Mouse (Mus musculus) heart, adult 8-10 months (tissue): ENCODE data around the gene Usf1. TPM values are rescaled to one million over a fixed set of nuclear protein-coding genes. Genes with fewer than 3 reads are reported as not detected.

Experiments
- DNase-seq: peaks from one replicate; pipeline ENCODE4 v3.0.0; 2022; ENCODE audit warnings: low spot score
- total RNA-seq, 4 experiments: library from RNA; stranded (reverse); gene quantifications; 2 replicates each; pipeline ENCODE4 v1.2.4; 2022

Usf1 gene
- total RNA-seq, 4 experiments from 2014 or later = 43.0 to 48.4 (median 45.2) TPM

DNA sequence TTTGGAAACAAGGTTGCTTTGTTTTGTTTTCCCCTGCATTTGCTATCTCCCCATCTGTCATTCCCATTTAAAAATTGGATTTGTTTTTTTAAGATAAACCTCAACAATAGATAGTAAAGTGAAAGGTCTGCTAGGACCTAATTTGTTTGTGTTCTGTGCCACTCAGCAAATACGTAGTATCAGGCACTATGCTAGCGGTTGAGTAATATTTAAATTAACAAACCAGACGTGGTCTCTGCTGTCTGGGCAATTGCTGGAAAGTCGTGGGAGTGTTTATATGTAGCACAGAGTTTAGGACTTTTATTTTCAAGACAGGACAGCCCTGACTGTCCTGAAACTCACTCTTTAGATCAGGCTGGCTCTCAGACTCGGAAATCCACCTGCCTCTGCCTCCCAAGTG lies 41.4 kb downstream of the Usf1 start:
- DNase-seq = no peak

GRCm38 (mm10) chr1:171452923-171453322 lies 41.8 kb downstream of the Usf1 start:
- DNase-seq = peak; percentile 64

GRCm38 (mm10) chr1:171454926-171455325 lies 43.8 kb downstream of the Usf1 start:
- no peak for DNase-seq

DNA sequence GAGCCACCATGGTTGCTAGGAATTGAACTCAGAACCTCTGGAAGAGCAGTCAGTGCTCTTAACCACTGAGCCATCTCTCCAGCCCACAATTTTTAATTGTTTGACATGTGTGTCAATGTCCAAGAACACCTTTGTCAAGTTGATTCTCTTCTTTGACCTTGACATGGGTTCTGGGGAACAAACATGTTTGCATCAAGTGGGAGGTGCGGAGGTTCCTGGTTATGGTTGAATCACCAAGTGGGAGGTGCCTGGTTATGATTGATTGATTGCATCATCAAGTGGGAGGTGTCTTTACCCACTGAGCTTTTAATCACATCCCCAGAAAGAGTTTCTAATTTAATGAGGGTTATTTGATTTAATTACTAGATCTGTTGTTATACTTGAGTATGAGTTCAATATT lies 46.5 kb downstream of the Usf1 start:
- no peak for DNase-seq

DNA sequence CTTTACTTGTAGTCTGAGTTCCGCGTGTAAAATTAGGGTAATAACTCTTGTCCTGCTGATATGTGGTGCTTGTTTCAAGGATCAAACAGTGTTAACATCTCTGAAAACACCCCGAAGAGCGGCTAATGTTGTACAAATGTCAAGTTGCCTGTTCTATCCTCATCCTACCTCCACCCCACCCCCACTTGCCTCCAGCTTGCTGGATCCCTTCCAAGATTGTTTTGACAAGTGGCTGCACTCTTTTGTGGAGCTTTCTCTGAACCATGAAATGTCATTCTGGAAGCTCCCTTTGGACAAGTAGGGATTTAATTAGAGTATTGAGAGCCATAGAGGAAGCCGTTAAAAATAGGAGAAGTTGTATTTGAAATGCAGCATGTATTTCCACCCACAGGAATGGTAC lies 48.7 kb downstream of the Usf1 start:
- no peak for DNase-seq

- no peak for DNase-seq
Observed at GRCm38 (mm10) chr1:171460551-171461503, 49.7 kb downstream of the Usf1 start.

- DNase-seq = no peak
Observed at GRCm38 (mm10) chr1:171463133-171463532, 52.0 kb downstream of the Usf1 start.

GRCm38 (mm10) chr1:171465749-171466412 lies 54.8 kb downstream of the Usf1 start:
- no peak for DNase-seq

GRCm38 (mm10) chr1:171466565-171466964 lies 55.5 kb downstream of the Usf1 start:
- no peak for DNase-seq

Other genes starting within 250 kb of the Usf1 start
- gene Pcp4l1, start 215.0 kb upstream of the Usf1 start, total RNA-seq = 100 to 1,000 TPM; 193 to 360 (median 253) TPM
- gene Nr1i3, start 197.3 kb upstream of the Usf1 start, total RNA-seq = not detected
- gene Tomm40l, start 188.8 kb upstream of the Usf1 start, total RNA-seq = 100 to 1,000 TPM in 1 of 4 experiments, 10 to 100 TPM in 3; 94.3 to 111 (median 97.4) TPM
- gene Apoa2, start 186.3 kb upstream of the Usf1 start, total RNA-seq = 1 to 10 TPM; 1.8 to 4.9 (median 1.9) TPM
- 10 to 100 TPM in 2 of 4 experiments, 1 to 10 TPM in 2; 8.2 to 14.4 (median 11.5) TPM for gene Fcer1g, start 176.9 kb upstream of the Usf1 start, total RNA-seq
- under 1 TPM; 0.19 to 0.60 (median 0.25) TPM for gene Adamts4, start 160.9 kb upstream of the Usf1 start, total RNA-seq
- 1,000 to 10,000 TPM; 1,619 to 1,708 (median 1,672) TPM for gene Ndufs2, start 159.9 kb upstream of the Usf1 start, total RNA-seq
- gene B4galt3, start 141.0 kb upstream of the Usf1 start, total RNA-seq = 10 to 100 TPM; 15.4 to 20.8 (median 19.1) TPM
- gene Ppox, start 130.1 kb upstream of the Usf1 start, total RNA-seq = 10 to 100 TPM; 11.9 to 16.6 (median 12.7) TPM
- 10 to 100 TPM; 18.9 to 21.1 (median 19.9) TPM for gene Usp21, start 123.3 kb upstream of the Usf1 start, total RNA-seq
- gene Ufc1, start 116.3 kb upstream of the Usf1 start, total RNA-seq = 10 to 100 TPM; 88.2 to 96.3 (median 90.7) TPM
- gene Dedd, start 82.2 kb upstream of the Usf1 start, total RNA-seq = 10 to 100 TPM; 21.2 to 26.1 (median 21.9) TPM
- 10 to 100 TPM; 26.9 to 36.8 (median 29.4) TPM for gene Nit1, start 65.7 kb upstream of the Usf1 start, total RNA-seq
- 100 to 1,000 TPM in 1 of 4 experiments, 10 to 100 TPM in 3; 55.3 to 103 (median 78.2) TPM for gene Pfdn2, start 65.6 kb upstream of the Usf1 start, total RNA-seq
- under 1 TPM in 1 of 4 experiments, not detected in 3; 0.16 TPM for gene Klhdc9, start 50.5 kb upstream of the Usf1 start, total RNA-seq
- under 1 TPM in 3 of 4 experiments, not detected in 1; 0.11 to 0.38 (median 0.25) TPM for gene Nectin4, start 41.2 kb upstream of the Usf1 start, total RNA-seq
- gene Arhgap30, start 22.4 kb upstream of the Usf1 start, total RNA-seq = 1 to 10 TPM; 1.7 to 3.0 (median 2.0) TPM
- 1 to 10 TPM in 3 of 4 experiments, under 1 TPM in 1; 0.75 to 2.0 (median 1.3) TPM for gene Tstd1, start 7.6 kb downstream of the Usf1 start, total RNA-seq
- gene F11r, start 26.2 kb downstream of the Usf1 start, total RNA-seq = 10 to 100 TPM; 34.5 to 36.2 (median 35.6) TPM
- gene Alyref2, start 92.2 kb downstream of the Usf1 start, total RNA-seq = 1 to 10 TPM; 1.8 to 2.8 (median 2.1) TPM
- gene Itln1, start 124.0 kb downstream of the Usf1 start, total RNA-seq = not detected
- 1 to 10 TPM in 1 of 4 experiments, under 1 TPM in 3; 0.09 to 1.3 (median 0.17) TPM for gene Cd244a, start 147.9 kb downstream of the Usf1 start, total RNA-seq
- under 1 TPM; 0.16 to 0.49 (median 0.31) TPM for gene Ly9, start 196.1 kb downstream of the Usf1 start, total RNA-seq
- under 1 TPM; 0.16 to 0.32 (median 0.28) TPM for gene Slamf7, start 241.7 kb downstream of the Usf1 start, total RNA-seq